Mouse (Mus musculus) heart, adult 2 months (tissue): ENCODE measurements at regions not wholly inside any gene's neighbourhood (a gene's known extent, or its start where the extent isn't known, plus 50 kb on each side); places are given as distances from the start of the nearest gene placed in this dataset.

ENCODE experiments used
- CTCF ChIP-seq: fragments of 200-600 bp; IDR thresholded peaks from 2 replicates; pipeline ENCODE4 v1.8.1; 2022; ENCODE audit warnings: antibody characterized with exemption, mild to moderate bottlenecking, moderate library complexity
- POLR2A ChIP-seq: fragments of 200-500 bp; IDR thresholded peaks from 2 replicates; pipeline ENCODE4 v1.6.1; 2011; ENCODE audit warnings: mild to moderate bottlenecking, low read depth, low read length, control low read depth; ENCODE audit not compliant: insufficient read depth

GRCm38 (mm10) chr11:17502052-17502451 is 244.7 kb downstream of the C1d start:
- TF ChIP-seq CTCF, result no peak
- TF ChIP-seq POLR2A, result no peak
